Mouse (Mus musculus): ENCODE data around the gene Crybb2. TPM values are rescaled to one million over a fixed set of nuclear protein-coding genes. Genes with fewer than 3 reads are reported as not detected.

Gene Crybb2
- polyA plus RNA-seq, 1 experiment from 2014 or later: not detected

DNA sequence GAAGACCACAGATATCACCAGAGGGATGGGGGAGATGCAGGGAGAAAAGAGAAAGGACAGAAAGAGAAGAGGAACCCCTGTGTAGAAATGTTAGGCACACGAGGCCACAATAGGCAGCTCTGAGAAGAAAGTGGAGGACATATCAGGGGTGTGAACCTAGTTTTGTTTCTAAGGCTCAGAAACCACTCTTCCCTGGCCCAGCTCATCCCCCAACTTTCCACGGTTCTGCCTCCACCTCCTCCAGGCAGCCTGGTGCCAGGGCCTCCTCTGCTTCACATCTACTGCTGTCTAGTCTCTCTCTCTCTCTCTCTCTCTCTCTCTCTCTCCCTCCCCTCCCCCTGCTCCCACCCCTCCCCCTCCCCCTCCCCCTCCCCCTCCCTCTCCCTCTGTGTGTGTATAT, 61.4 kb downstream of the Crybb2 start:
- Histone ChIP-seq H3K4me3 (replicated peaks) (no peak overlapping the region), H3K27ac (replicated peaks) (no peak overlapping the region)
- 60% methylated on average over 2 of the region's 2 CpGs for WGBS (ENCODE audit: insufficient replicate concordance)

More for the DNA sequence above, 61.4 kb downstream of the Crybb2 start:
- Histone ChIP-seq H3K27me3 (no peaks in the 10 kb centered on the region), H3K36me3 (replicated peaks) (no peaks in the 10 kb centered on the region), H3K9me3 (replicated peaks) (no peaks in the 10 kb centered on the region), H3K9ac (no peak overlapping the region), H3K4me1 (replicated peaks) (no peaks in the 10 kb centered on the region; the same call in none of the 2 replicates), H3K4me2 (no peak overlapping the region)
- no peak for ATAC-seq (ENCODE audit: insufficient read depth)

Other genes starting within 250 kb of the Crybb2 start
- gene Myo18b, start 173.8 kb downstream of the Crybb2 start, polyA plus RNA-seq (2015; fragmentation: Nextera tagmentation; extraction: Ambion mirVana): 0.32 and 0.36 TPM in 2 replicates
- 2.2 and 2.7 TPM in 2 replicates for gene Grk3, start 54.3 kb downstream of the Crybb2 start, polyA plus RNA-seq (2015; fragmentation: Nextera tagmentation; extraction: Ambion mirVana)
- gene Crybb3, start 11.5 kb upstream of the Crybb2 start, polyA plus RNA-seq (2015; fragmentation: Nextera tagmentation; extraction: Ambion mirVana): 0.18 TPM in 1 of 2 replicates, not detected in the other
- gene 2900026A02Rik, start 151.1 kb upstream of the Crybb2 start, polyA plus RNA-seq (2015; fragmentation: Nextera tagmentation; extraction: Ambion mirVana): 2.0 and 2.8 TPM in 2 replicates
- gene Tmem211, start 156.8 kb upstream of the Crybb2 start, polyA plus RNA-seq (2015; fragmentation: Nextera tagmentation; extraction: Ambion mirVana): not detected in 2 replicates
- 1.6 and 1.7 TPM in 2 replicates for gene Sgsm1, start 240.7 kb upstream of the Crybb2 start, polyA plus RNA-seq (2015; fragmentation: Nextera tagmentation; extraction: Ambion mirVana)

All from liver, embryonic 15.5 days (tissue).